Mouse (Mus musculus) bone marrow macrophage, adult 2 months (primary cell): ENCODE measurements around the gene Ift43.

ENCODE experiments used
- CTCF ChIP-seq: IDR thresholded peaks from 2 replicates; pipeline ENCODE4 v1.5.1; 2012; ENCODE audit warnings: low read depth, mild to moderate bottlenecking, low read length, moderate library complexity
- POLR2A ChIP-seq: IDR thresholded peaks from 2 replicates; pipeline ENCODE4 v1.6.1; 2012; ENCODE audit warnings: mild to moderate bottlenecking, low read depth, low read length, borderline replicate concordance

DNA sequence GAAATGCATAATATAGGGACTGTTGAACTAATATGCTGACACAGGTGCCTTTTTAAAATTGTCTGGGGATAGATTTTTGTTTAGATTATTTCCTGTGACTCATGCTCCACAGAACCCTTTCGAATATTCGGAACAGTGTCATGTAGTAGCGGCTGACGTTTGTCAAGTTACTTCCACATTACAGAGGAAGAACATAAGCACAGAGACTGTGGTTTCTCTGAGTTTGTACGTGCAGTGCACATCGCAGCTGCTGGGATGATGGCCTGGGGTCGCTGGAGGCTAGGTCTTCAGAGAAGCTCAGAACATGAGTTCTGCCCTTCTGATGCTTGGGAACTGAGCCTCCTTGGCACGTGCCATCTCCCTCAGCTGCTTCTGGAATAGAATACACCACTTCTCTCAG is 35.0 kb upstream of the Ift43 start:
- no peak for TF ChIP-seq POLR2A
- no peak for TF ChIP-seq CTCF
